Mouse (Mus musculus) neural tube, embryonic 14.5 days (tissue): ENCODE results near the gene Mybpc1. TPM values are rescaled to one million over a fixed set of nuclear protein-coding genes. Genes with fewer than 3 reads are reported as not detected.
"Not testable (repeated sequence)": the region's sequence is repeated elsewhere in the genome, so short reads cannot be mapped to it uniquely, and the experiment has no call there.

ENCODE experiments used
- ATAC-seq: fragments of 200-750 bp; cut with Nextera tagmentation; 2 replicates; pipeline ENCODE4 v1.8.0; 2017; ENCODE audit warnings: low read depth, mild to moderate bottlenecking, moderate TSS enrichment, moderate library complexity
- H3K27ac ChIP-seq: fragments of 300-500 bp; sonication (generic); 2 replicates; pipeline ENCODE4 v1.5.1; 2014; ENCODE audit warnings: low read depth, mild to moderate bottlenecking, control low read depth, low read length, moderate library complexity, mixed read lengths
- H3K27me3 ChIP-seq: fragments of 300-500 bp; sonication (generic); 2 replicates; pipeline ENCODE4 v1.6.1; 2014; ENCODE audit warnings: low read length; ENCODE audit not compliant: control insufficient read depth, insufficient read depth
- H3K36me3 ChIP-seq: fragments of 300-500 bp; sonication (generic); 2 replicates; pipeline ENCODE4 v1.6.1; 2014; ENCODE audit warnings: low read length, mixed read lengths; ENCODE audit not compliant: control insufficient read depth, insufficient read depth
- H3K4me1 ChIP-seq: fragments of 300-500 bp; sonication (generic); 2 replicates; pipeline ENCODE4 v1.6.1; 2014; ENCODE audit warnings: low read length; ENCODE audit not compliant: control insufficient read depth, insufficient read depth
- H3K4me2 ChIP-seq: fragments of 300-500 bp; sonication (generic); 2 replicates; pipeline ENCODE4 v1.6.1; 2014; ENCODE audit warnings: mild to moderate bottlenecking, low read depth, low read length, control low read depth
- H3K4me3 ChIP-seq: fragments of 300-500 bp; sonication (generic); 2 replicates; pipeline ENCODE4 v1.5.1; 2014; ENCODE audit warnings: low read depth, low read length, control low read depth, mixed read lengths
- H3K9ac ChIP-seq: fragments of 300-500 bp; sonication (generic); replicated peaks from 2 replicates; pipeline ENCODE4 v1.6.1; 2014; ENCODE audit warnings: low read depth, mild to moderate bottlenecking, control low read depth, low read length, mixed read lengths
- H3K9me3 ChIP-seq: fragments of 300-500 bp; sonication (generic); 2 replicates; pipeline ENCODE4 v1.6.1; 2016; ENCODE audit warnings: low read length; ENCODE audit not compliant: control insufficient read depth
- WGBS: fragments of 180-500 bp; shearing (Covaris S2); extraction: QIAGEN DNeasy Blood & Tissue Kit; methylation state at CpG from one replicate; pipeline ENCODE4 v1.1.7; 2014; 5-methylcytosine and 5-hydroxymethylcytosine counted together
- polyA plus RNA-seq: library from polyadenylated mRNA; unstranded; fragments of >200 nt; fragmentation: Nextera tagmentation; extraction: Ambion mirVana; gene quantifications from 2 replicates; pipeline ENCODE4 v1.2.1, GENCODE M21; 2014

Gene Mybpc1
- polyA plus RNA-seq, 1 experiment from 2014 or later = 2.3 TPM

GRCm38 (mm10) chr10:88522795-88523194 is 82.2 kb downstream of the Mybpc1 start:
- Histone ChIP-seq H3K27me3 (no peaks in the 10 kb centered on the region), H3K4me1 (no peaks in the 10 kb centered on the region), H3K9me3 (no peaks in the 10 kb centered on the region), H3K36me3 (no peaks in the 10 kb centered on the region), H3K27ac (no peak overlapping the region), H3K4me2 (no peak overlapping the region), H3K4me3 (no peak overlapping the region), H3K9ac (no peak overlapping the region)
- WGBS = 92% methylated on average over 8 of the region's 8 CpGs
- ATAC-seq = no peak

- ATAC-seq, H3K36me3 ChIP-seq, H3K4me2 ChIP-seq, H3K9ac ChIP-seq, H3K4me1 ChIP-seq, H3K27ac ChIP-seq, H3K27me3 ChIP-seq, H3K4me3 ChIP-seq, H3K9me3 ChIP-seq: not testable (repeated sequence)
- 88% methylated on average over 7 of the region's 7 CpGs for WGBS
Measured at GRCm38 (mm10) chr10:88515049-88515448, 89.9 kb downstream of the Mybpc1 start.

GRCm38 (mm10) chr10:88514495-88514894 is 90.5 kb downstream of the Mybpc1 start:
- H3K36me3 ChIP-seq = no peaks in the 10 kb centered on the region
- 42% methylated on average over 2 of the region's 2 CpGs for WGBS
- H3K4me2 ChIP-seq = no peak overlapping the region
- H3K4me3 ChIP-seq = no peak overlapping the region
- no peak overlapping the region for H3K9ac ChIP-seq
- H3K9me3 ChIP-seq = no peaks in the 10 kb centered on the region
- no peak for ATAC-seq
- no peaks in the 10 kb centered on the region for H3K4me1 ChIP-seq
- no peak overlapping the region for H3K27ac ChIP-seq
- H3K27me3 ChIP-seq = no peaks in the 10 kb centered on the region

GRCm38 (mm10) chr10:88513574-88514135 is 91.3 kb downstream of the Mybpc1 start:
- no peak for ATAC-seq
- no peak overlapping the region for H3K27ac ChIP-seq
- no peaks in the 10 kb centered on the region for H3K27me3 ChIP-seq
- no peak overlapping the region for H3K9ac ChIP-seq
- no peaks in the 10 kb centered on the region for H3K36me3 ChIP-seq
- 75% methylated on average over 8 of the region's 8 CpGs for WGBS
- H3K4me2 ChIP-seq = no peak overlapping the region
- no peaks in the 10 kb centered on the region for H3K4me1 ChIP-seq
- no peak overlapping the region for H3K4me3 ChIP-seq
- H3K9me3 ChIP-seq = no peaks in the 10 kb centered on the region

GRCm38 (mm10) chr10:88511355-88511754 is 93.6 kb downstream of the Mybpc1 start:
- no peaks in the 10 kb centered on the region for H3K9me3 ChIP-seq
- H3K36me3 ChIP-seq = no peaks in the 10 kb centered on the region
- H3K4me1 ChIP-seq = no peaks in the 10 kb centered on the region
- H3K27ac ChIP-seq = no peak overlapping the region
- 93% methylated on average over 9 of the region's 9 CpGs for WGBS
- H3K27me3 ChIP-seq = no peaks in the 10 kb centered on the region
- H3K9ac ChIP-seq = no peak overlapping the region
- no peak for ATAC-seq
- no peak overlapping the region for H3K4me3 ChIP-seq
- no peak overlapping the region for H3K4me2 ChIP-seq

- no peak overlapping the region for H3K27ac ChIP-seq
- H3K4me2 ChIP-seq = no peak overlapping the region
- no peaks in the 10 kb centered on the region for H3K36me3 ChIP-seq
- H3K9ac ChIP-seq = no peak overlapping the region
- H3K27me3 ChIP-seq = no peaks in the 10 kb centered on the region
- ATAC-seq = no peak
- WGBS = 75% methylated on average over 12 of the region's 12 CpGs
- H3K4me3 ChIP-seq = no peak overlapping the region
- H3K9me3 ChIP-seq = no peaks in the 10 kb centered on the region
- H3K4me1 ChIP-seq = no peaks in the 10 kb centered on the region
Measured at GRCm38 (mm10) chr10:88510503-88511271, 94.3 kb downstream of the Mybpc1 start.

- Histone ChIP-seq H3K27me3 (no peaks in the 10 kb centered on the region), H3K4me2 (no peak overlapping the region), H3K9ac (no peak overlapping the region), H3K36me3 (no peaks in the 10 kb centered on the region), H3K4me3 (no peak overlapping the region), H3K27ac (no peak overlapping the region), H3K9me3 (no peaks in the 10 kb centered on the region), H3K4me1 (0 out of 2 replicates have a peak, but pooled peaks cover 3% of the 10 kb centered on the region)
- ATAC-seq = no peak
- WGBS = 75% methylated on average over 7 of the region's 7 CpGs
Measured at GRCm38 (mm10) chr10:88507691-88508143, 97.2 kb downstream of the Mybpc1 start.

- no peaks in the 10 kb centered on the region for H3K9me3 ChIP-seq
- no peaks in the 10 kb centered on the region for H3K27me3 ChIP-seq
- 61% methylated on average over 5 of the region's 5 CpGs for WGBS
Measured at GRCm38 (mm10) chr10:88505256-88505655, 99.7 kb downstream of the Mybpc1 start.

GRCm38 (mm10) chr10:88504481-88504880 is 100.5 kb downstream of the Mybpc1 start:
- no peaks in the 10 kb centered on the region for H3K9me3 ChIP-seq
- H3K27me3 ChIP-seq = no peaks in the 10 kb centered on the region
- H3K4me2 ChIP-seq = peak overlapping the region; percentile 83
- H3K4me1 ChIP-seq = peaks cover 3% of the 10 kb centered on the region; the same call in 1 of the 2 replicates
- H3K4me3 ChIP-seq = no peak overlapping the region
- H3K27ac ChIP-seq = no peak overlapping the region
- H3K9ac ChIP-seq = no peak overlapping the region
- 58% methylated on average over 3 of the region's 3 CpGs for WGBS
- no peak for ATAC-seq
- H3K36me3 ChIP-seq = no peaks in the 10 kb centered on the region

More at GRCm38 (mm10) chr10:88505256-88505655, 99.7 kb downstream of the Mybpc1 start:
- Histone ChIP-seq H3K9ac (no peak overlapping the region), H3K4me1 (peaks cover 3% of the 10 kb centered on the region; the same call in 1 of the 2 replicates), H3K4me3 (no peak overlapping the region), H3K27ac (no peak overlapping the region), H3K36me3 (no peaks in the 10 kb centered on the region), H3K4me2 (no peak overlapping the region)
- no peak for ATAC-seq
